Mouse (Mus musculus): ENCODE measurements at regions not wholly inside any gene's neighbourhood (a gene's known extent, or its start where the extent isn't known, plus 50 kb on each side); places are given as distances from the start of the nearest gene placed in this dataset.

GRCm38 (mm10) chr14:55301996-55302395 is 80.2 kb downstream of the Dhrs2 start:
- DNase-seq: no peak

DNA sequence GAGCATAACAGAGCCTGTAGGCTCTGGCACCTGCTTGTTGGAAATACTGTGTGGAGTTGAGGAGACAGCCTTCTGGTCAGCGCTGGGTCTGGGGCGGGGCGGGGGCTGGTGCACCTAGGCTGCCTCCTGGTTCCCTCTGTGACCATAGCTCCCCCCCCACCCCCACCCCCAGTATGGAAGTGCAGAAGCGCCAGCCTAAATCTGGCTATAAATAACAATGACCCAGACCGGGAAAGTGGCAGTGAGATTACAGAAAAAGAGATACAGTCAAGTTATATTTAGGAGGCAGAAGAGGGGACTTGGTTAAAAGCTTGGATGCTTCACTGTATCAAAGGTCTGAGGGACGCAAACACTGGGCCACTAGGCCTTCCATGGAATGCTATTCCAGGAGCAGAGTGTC is 91.8 kb downstream of the Dhrs2 start:
- no peak for DNase-seq

DNA sequence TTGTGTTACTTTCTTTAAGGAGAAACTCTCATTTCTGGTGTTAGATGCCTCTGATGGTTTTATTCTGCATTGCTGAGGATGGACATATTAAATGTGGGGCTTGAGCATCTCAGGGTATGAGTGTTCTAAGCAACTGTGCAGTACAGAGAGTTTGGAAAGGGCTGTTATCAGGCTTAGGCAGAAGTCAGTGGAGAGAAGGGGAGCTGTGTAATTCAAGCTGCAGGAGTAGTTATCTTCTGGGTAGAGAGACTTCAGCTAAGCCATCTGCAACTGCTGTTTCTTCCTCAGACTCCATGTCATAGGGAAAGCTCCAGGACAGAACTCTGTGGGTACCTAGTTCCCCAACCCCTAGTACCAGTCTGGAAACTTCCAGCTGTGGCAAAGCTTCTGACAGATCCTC is 102.1 kb downstream of the Dhrs2 start:
- DNase-seq: no peak

- DNase-seq: no peak
These were observed 102.5 kb downstream of the Dhrs2 start for GRCm38 (mm10) chr14:55324335-55324734.

DNA sequence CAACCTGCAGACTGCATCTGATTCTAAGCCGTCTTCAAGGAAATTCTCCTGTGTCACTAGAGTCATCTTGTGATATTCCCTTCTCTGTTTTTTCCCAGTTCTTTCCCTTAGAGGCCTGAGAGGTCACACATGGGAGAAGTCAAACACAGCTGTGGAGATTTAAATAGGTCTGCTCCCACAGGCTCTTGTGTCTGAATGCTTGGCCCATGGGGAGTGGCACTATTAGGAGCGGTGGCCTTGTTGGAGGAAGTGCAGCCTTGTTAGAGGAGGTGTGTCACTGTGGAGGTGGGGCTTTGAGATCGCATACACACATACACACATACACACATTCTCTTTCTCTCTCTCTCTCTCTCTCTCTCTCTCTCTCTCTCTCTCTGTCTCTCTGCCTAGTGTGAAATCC is 112.0 kb downstream of the Dhrs2 start:
- no peak for DNase-seq

DNA sequence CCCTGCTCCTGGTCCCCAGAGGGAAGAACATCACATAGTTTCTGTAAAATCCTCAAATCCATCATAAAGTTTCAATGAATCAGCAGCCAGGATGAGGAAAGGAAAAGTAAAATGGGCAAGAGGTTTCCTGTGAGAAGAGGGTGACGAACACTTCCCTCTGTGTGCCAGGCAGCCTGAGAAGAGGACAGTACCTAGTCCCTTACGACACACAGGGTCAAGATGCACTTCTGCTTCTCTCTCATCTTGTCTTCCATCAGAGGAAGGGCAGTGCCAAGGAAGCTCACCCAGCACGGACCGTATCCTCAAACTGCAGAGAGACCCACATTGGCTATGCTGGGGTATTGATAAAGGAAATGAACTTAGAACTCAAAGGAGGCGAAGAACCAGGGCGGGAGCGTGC is 112.5 kb downstream of the Dhrs2 start:
- DNase-seq: no peak

GRCm38 (mm10) chr14:55335586-55335985 is 113.8 kb downstream of the Dhrs2 start:
- no peak for DNase-seq

DNA sequence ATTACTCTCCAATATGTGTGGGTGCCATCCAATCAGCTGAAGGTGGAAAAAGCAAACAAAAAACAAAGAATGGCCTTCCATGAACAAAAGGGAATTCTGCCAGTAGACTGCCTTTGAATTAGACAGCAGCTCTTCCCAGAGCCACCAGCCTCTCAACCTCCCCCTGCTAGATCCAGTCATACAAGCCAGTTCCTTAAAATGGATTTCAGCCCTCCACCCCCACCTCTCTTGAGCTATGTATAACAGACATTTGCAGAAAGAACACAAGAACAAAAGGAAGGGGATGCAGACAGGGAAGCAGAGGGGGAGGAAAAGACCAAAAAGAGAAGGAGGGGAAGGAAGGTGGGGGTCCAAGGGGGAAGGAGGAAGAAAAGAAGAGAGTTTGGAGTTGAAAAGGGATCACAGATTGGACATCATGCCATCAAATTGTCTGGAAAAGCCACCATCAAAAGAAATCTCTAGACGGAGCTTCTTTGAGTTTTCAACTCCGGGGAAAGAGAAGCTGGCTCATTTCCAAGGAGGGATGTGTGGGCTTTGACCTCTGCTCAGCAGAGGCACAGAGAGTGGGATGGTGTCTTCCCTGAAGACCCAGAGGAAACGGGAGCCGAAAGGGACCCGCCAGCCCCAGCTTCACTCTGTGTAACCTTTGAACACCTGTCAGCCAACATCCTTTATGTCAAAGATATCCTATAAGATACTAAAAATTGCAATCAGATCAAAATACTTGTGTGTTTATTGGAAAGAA is 114.8 kb downstream of the Dhrs2 start:
- no peak for DNase-seq

- no peak for DNase-seq
These were observed 116.2 kb downstream of the Dhrs2 start for GRCm38 (mm10) chr14:55338010-55338409.

DNA sequence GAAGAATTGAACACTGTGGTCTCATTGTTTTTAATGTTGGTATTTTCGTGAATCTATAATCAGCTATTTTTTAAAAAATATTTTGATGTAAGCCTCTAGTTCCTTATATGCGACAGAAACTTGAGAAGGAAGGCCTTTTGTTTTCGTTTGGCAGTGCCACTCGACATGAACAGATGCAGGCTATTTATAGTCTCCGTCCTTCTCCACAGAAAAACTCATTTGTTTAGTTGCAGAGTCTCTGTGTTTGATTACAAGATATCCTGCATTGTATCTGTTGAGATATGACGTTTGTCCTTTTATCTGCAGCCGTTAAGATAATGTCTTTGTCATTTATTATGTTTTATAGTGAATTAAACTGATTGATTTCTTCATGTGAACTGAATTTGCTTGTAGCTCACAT is 116.7 kb downstream of the Dhrs2 start:
- no peak for DNase-seq

- DNase-seq: no peak
These were observed 117.3 kb downstream of the Dhrs2 start for GRCm38 (mm10) chr14:55339036-55339614.

- no peak for DNase-seq
These were observed 121.5 kb downstream of the Dhrs2 start for GRCm38 (mm10) chr14:55343341-55343740.

GRCm38 (mm10) chr14:55343914-55344313 is 122.1 kb downstream of the Dhrs2 start:
- no peak for DNase-seq

DNA sequence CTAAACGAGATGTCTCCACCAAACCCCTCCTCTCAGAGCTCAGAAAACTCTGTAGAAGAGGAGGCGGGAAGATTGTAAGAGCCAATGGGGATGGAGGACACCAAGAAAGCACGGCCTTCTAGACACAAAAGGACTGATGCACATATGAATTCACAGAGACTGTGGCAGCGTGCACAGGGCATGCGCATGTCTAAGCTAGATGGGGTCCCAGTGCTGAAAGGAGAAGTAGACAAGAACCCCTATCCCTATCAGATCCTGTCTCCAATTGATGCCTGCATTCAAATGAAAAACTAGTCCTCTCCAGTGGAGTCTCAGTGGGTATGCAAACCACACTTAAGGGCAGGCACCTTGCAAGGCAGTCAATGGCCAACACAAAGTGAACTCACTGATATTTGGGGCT is 123.3 kb downstream of the Dhrs2 start:
- no peak for DNase-seq

DNA sequence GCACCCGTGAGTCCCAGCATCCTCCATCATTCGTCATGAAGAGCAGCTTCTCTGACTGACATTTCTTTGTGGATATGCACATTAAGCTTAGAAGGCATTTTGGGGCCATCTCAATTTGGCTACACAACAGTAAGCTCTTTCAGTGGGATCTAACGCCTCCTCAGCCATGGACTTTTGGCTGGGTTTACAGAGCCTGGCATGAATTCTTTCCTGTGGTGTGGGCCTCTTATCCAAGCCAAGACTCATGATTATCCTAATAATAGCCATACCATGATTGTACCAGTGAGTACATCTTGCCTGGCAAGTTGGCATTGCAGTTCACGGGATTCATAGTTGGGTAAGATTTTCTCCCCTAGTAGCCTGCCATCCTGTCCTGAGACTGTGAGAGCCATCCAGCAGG is 126.3 kb downstream of the Dhrs2 start:
- no peak for DNase-seq

GRCm38 (mm10) chr14:55357258-55357657 is 121.3 kb upstream of the Dhrs4 start:
- DNase-seq: no peak

GRCm38 (mm10) chr14:55358429-55358828 is 120.1 kb upstream of the Dhrs4 start:
- no peak for DNase-seq

GRCm38 (mm10) chr14:55362316-55362715 is 116.2 kb upstream of the Dhrs4 start:
- no peak for DNase-seq

DNA sequence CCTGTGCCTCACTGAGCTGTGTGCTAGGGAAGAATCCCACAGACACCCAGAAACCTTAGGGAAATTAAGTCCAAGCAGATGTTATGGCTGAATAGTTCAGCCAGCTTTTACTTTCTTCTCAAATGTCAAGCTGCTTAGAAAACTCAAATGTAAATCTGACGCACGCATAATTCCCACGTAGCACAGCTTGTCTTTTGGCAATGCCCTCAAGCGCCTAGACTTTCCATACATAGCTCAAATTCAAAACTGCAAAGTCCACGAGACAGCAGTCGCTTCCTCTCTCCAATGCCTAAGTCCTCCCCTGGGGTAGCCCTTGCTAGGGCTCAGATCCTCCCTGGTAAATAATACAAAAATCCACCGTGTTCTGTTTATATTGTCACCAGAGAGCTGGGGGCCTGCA is 115.8 kb upstream of the Dhrs4 start:
- DNase-seq: no peak

- DNase-seq: no peak
These were observed 108.2 kb upstream of the Dhrs4 start for GRCm38 (mm10) chr14:55370384-55370783.

DNA sequence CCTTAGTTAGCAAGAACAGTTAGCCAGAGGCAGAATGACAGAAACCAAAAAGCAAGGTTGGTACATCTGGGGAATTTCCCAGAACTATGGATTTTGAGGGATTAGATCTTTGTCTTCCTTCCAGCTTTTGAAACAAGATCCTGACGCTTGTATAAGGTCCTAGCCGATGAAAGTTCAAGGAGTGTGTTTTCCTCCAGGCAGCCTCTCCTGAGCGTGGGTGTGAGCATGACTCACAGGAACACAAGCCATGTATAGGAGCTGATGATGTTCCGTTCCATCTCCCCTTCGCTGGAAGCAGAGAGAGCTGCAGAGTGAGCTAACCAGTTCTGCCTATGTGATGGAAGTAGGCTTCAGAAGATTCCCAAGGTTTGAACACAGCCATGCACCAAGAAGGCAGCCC is 105.6 kb upstream of the Dhrs4 start:
- DNase-seq: no peak

GRCm38 (mm10) chr14:55386773-55387172 is 91.8 kb upstream of the Dhrs4 start:
- peak; percentile 24 to 27 for DNase-seq

DNA sequence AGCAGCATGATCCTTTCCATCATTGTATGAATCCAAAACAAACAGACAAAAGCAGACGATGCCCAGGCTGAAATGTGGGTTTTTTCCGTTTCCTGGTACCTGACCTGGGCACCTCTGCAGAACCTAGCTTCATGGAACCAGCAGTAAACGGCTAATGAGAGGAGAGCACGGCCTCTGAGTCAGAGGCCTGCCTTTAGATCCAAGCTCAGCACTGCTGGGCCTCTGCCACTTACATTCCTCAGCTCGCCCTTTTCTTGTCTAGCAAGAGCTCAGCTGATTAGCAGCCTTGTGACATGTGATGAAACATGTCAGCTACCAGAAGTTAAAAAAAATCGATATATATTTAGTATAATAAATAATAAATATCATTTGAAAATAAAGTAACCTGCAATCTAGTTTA is 91.2 kb upstream of the Dhrs4 start:
- DNase-seq: no peak

DNA sequence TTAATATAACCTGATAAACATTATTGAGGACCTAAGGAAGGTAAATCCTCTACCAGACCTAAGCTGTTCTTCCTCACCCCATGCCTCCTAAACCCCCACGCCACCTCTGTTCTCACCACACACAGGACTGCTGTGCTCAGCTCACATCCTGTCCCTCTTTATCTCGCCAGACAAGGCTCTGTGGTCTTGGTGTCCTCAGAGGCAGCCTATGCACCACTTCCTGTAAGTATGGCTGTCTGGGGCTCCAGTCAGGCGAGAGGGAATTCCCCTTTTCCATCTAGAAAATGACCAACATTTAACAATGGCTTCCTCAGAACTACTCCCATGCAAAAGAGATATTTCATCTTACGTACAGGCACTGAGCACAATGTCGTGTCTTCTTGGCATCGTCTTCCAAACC is 86.2 kb upstream of the Dhrs4 start:
- DNase-seq: no peak

DNA sequence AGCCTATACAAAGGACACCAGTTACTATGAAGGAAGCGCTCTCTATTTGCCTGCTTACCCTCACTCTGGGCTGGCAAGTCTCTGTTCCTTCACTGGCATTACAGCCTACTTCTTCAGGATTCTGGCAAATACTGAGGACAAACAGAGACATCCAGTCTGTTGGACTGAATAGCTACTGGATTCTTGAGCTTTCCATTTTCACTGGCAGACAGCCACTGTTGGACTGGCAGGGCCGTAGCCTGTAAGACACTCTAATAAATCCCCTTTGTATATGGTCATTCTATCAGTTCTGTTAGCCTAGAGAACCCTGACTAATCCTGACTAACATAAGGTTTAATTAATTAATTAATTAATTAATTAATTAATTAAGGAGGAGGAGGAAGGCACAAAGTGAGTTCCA is 72.4 kb upstream of the Dhrs4 start:
- DNase-seq: no peak
